12 mouse cellular contexts compared by ENCODE assay signal in genomic region chr3:30004888-30005405, GRCm38 (mm10).
DNase-seq lines count a peak whose midpoint lies in the region; ATAC-seq and TF ChIP-seq lines count a peak whose summit lies in the region.
"Had no signal": no experiment of that assay in that cellular context is flagged by ENCODE, and none has a peak within 500 bp of the region (broad histone marks: within the 10 kb centered on the region; RNA-seq: fewer than 3 reads in every experiment).

No protein-coding gene starts in this region.

- 37% methylated on average over 8 of the region's 8 CpGs for WGBS in heart, postnatal 0 days
- 68% methylated on average over 8 of the region's 8 CpGs for WGBS in heart, embryonic 10.5 days
- WGBS in kidney, embryonic 15.5 days, result 48% methylated on average over 8 of the region's 8 CpGs
- WGBS in stomach, embryonic 16.5 days, result 38% methylated on average over 8 of the region's 8 CpGs

- H3K4me3 ChIP-seq in heart, postnatal 0 days (ENCODE audit: low read depth, low read length), result no peak overlapping the region
- H3K4me3 ChIP-seq in heart, embryonic 10.5 days, result no peak overlapping the region
- peak overlapping the region; percentile 79 for H3K4me3 ChIP-seq in megakaryocyte, embryonic 14.5 days (replicated peaks)
- H3K4me3 ChIP-seq in kidney, embryonic 15.5 days (replicated peaks), result 0 out of 2 replicates have a peak overlapping the region, but pooled peaks have one; percentile 4
- H3K4me3 ChIP-seq in stomach, embryonic 16.5 days (replicated peaks; ENCODE audit: low read length), result peak overlapping the region; percentile 16
- H3K4me3 ChIP-seq: embryonic facial prominence, embryonic 12.5 days; hindbrain, embryonic 10.5 days; layer of hippocampus, adult 2 months; midbrain, embryonic 12.5 days had no signal

- no peak for TF ChIP-seq CTCF in heart, postnatal 0 days (IDR thresholded peaks at IDR 0.05; ENCODE audit: low read depth)

- H3K27ac ChIP-seq in heart, postnatal 0 days (ENCODE audit: low read depth), result peak overlapping the region; percentile 15; the same call in 1 of the 2 replicates
- H3K27ac ChIP-seq in heart, embryonic 10.5 days, result no peak overlapping the region
- peak overlapping the region; percentile 81 for H3K27ac ChIP-seq in kidney, embryonic 15.5 days
- H3K27ac ChIP-seq in stomach, embryonic 16.5 days (ENCODE audit: low read length), result peak overlapping the region; percentile 10; the same call in 1 of the 2 replicates
- H3K27ac ChIP-seq: embryonic facial prominence, embryonic 12.5 days; hindbrain, embryonic 10.5 days; layer of hippocampus, adult 2 months; midbrain, embryonic 12.5 days had no signal

- TF ChIP-seq EP300 in heart, postnatal 0 days (IDR thresholded peaks at IDR 0.05; ENCODE audit: low read depth), result no peak

- H3K4me2 ChIP-seq in heart, postnatal 0 days (ENCODE audit: low read depth, low read length), result peak overlapping the region; percentile 39
- H3K4me2 ChIP-seq in kidney, embryonic 15.5 days, result peak overlapping the region; percentile 39
- peak overlapping the region; percentile 38 for H3K4me2 ChIP-seq in stomach, embryonic 16.5 days (ENCODE audit: low read depth, low read length)
- H3K4me2 ChIP-seq: embryonic facial prominence, embryonic 12.5 days; midbrain, embryonic 12.5 days had no signal

- no peaks in the 10 kb centered on the region for H3K36me3 ChIP-seq in heart, postnatal 0 days (replicated peaks; ENCODE audit: control insufficient read depth, insufficient read depth, low read length)
- H3K36me3 ChIP-seq in heart, embryonic 10.5 days, result 0 out of 2 replicates have a peak, but pooled peaks cover 3% of the 10 kb centered on the region
- H3K36me3 ChIP-seq in megakaryocyte, embryonic 14.5 days (replicated peaks; ENCODE audit: low read length), result no peaks in the 10 kb centered on the region
- no peaks in the 10 kb centered on the region for H3K36me3 ChIP-seq in kidney, embryonic 15.5 days
- H3K36me3 ChIP-seq in stomach, embryonic 16.5 days (ENCODE audit: control insufficient read depth, insufficient read depth, low read length), result no peaks in the 10 kb centered on the region
- H3K36me3 ChIP-seq: embryonic facial prominence, embryonic 12.5 days; hindbrain, embryonic 10.5 days; midbrain, embryonic 12.5 days had no signal

- no peak overlapping the region for H3K9ac ChIP-seq in heart, postnatal 0 days (replicated peaks; ENCODE audit: low read depth, low read length)
- H3K9ac ChIP-seq in kidney, embryonic 15.5 days, result no peak overlapping the region
- no peak overlapping the region for H3K9ac ChIP-seq in stomach, embryonic 16.5 days (ENCODE audit: low read length)
- H3K9ac ChIP-seq: embryonic facial prominence, embryonic 12.5 days; midbrain, embryonic 12.5 days had no signal

- H3K4me1 ChIP-seq in heart, postnatal 0 days (ENCODE audit: control insufficient read depth, insufficient read depth), result no peaks in the 10 kb centered on the region
- H3K4me1 ChIP-seq in heart, embryonic 10.5 days, result no peaks in the 10 kb centered on the region; the same call in 1 of the 2 replicates
- H3K4me1 ChIP-seq in megakaryocyte, embryonic 14.5 days, result peaks cover 11% of the 10 kb centered on the region
- peaks cover 20% of the 10 kb centered on the region for H3K4me1 ChIP-seq in kidney, embryonic 15.5 days
- H3K4me1 ChIP-seq in stomach, embryonic 16.5 days (ENCODE audit: control insufficient read depth, insufficient read depth, low read length), result peaks cover 5% of the 10 kb centered on the region; the same call in 1 of the 2 replicates
- H3K4me1 ChIP-seq: embryonic facial prominence, embryonic 12.5 days had no signal

- DNase-seq in heart, postnatal 0 days (ENCODE audit: low spot score), result no peak
- DNase-seq in heart, embryonic 10.5 days (ENCODE audit: low spot score), result no peak
- DNase-seq in right cerebral cortex, postnatal 36 days (ENCODE audit: low spot score in 2 of 2), result no peak
- DNase-seq: cerebellum, adult 9-11 months had no signal

- ATAC-seq in heart, postnatal 0 days (ENCODE audit: insufficient read depth, low read depth), result no peak
- ATAC-seq in megakaryocyte, adult 5-6 weeks (ENCODE audit: poor library complexity, severe bottlenecking), result no peak
- ATAC-seq in kidney, embryonic 15.5 days (replicated peaks; ENCODE audit: low FRiP score), result peak; percentile 77
- ATAC-seq in stomach, embryonic 16.5 days (ENCODE audit: insufficient read depth, low FRiP score), result no peak

- no peaks in the 10 kb centered on the region for H3K9me3 ChIP-seq in heart, postnatal 0 days (replicated peaks; ENCODE audit: control insufficient read depth, low read length)
- H3K9me3 ChIP-seq in heart, embryonic 10.5 days, result no peaks in the 10 kb centered on the region
- H3K9me3 ChIP-seq in megakaryocyte, embryonic 14.5 days, result no peaks in the 10 kb centered on the region
- H3K9me3 ChIP-seq in kidney, embryonic 15.5 days (replicated peaks), result no peaks in the 10 kb centered on the region
- H3K9me3 ChIP-seq in stomach, embryonic 16.5 days (replicated peaks; ENCODE audit: control insufficient read depth, low read length), result no peaks in the 10 kb centered on the region
- H3K9me3 ChIP-seq: embryonic facial prominence, embryonic 12.5 days; hindbrain, embryonic 10.5 days; midbrain, embryonic 12.5 days had no signal

- no peaks in the 10 kb centered on the region for H3K27me3 ChIP-seq in heart, postnatal 0 days (ENCODE audit: control insufficient read depth, insufficient read depth, low read length)
- H3K27me3 ChIP-seq in heart, embryonic 10.5 days (ENCODE audit: insufficient read depth, poor library complexity, severe bottlenecking), result no peaks in the 10 kb centered on the region
- peaks cover 4% of the 10 kb centered on the region for H3K27me3 ChIP-seq in megakaryocyte, embryonic 14.5 days (replicated peaks)
- H3K27me3 ChIP-seq in kidney, embryonic 15.5 days, result 0 out of 2 replicates have a peak, but pooled peaks cover 4% of the 10 kb centered on the region
- H3K27me3 ChIP-seq in stomach, embryonic 16.5 days (ENCODE audit: control insufficient read depth, insufficient read depth, low read length), result no peaks in the 10 kb centered on the region
- H3K27me3 ChIP-seq: embryonic facial prominence, embryonic 12.5 days; midbrain, embryonic 12.5 days had no signal

Comparison
In these comparisons a context has a peak if more than half of its experiments do, and no peak if none do; other contexts are left out.
1. H3K4me3 ChIP-seq: peak in megakaryocyte, embryonic 14.5 days (single experiment), kidney, embryonic 15.5 days (single experiment) and stomach, embryonic 16.5 days (single experiment); none in heart, postnatal 0 days (single experiment) and heart, embryonic 10.5 days (single experiment).
2. Peak in every context shown above with its lines, with median percentiles within 50 percentile points of each other: H3K4me2 ChIP-seq.